Mouse (Mus musculus) limb, embryonic 10.5 days (tissue): Measurements from ENCODE around the gene Cemip. TPM values are rescaled to one million over a fixed set of nuclear protein-coding genes. Genes with fewer than 3 reads are reported as not detected.
A peak's percentile ranks its signal among the peaks of the same experiment; 100 is the strongest.

ENCODE experiments used
- DNase-seq: peaks from one replicate; pipeline ENCODE4 v3.0.0-alpha.2; 2017; ENCODE audit warnings: low spot score
- H3K27ac ChIP-seq: fragments of 300-500 bp; sonication (generic); 2 replicates; pipeline ENCODE4 v1.5.1; 2016; ENCODE audit warnings: mild to moderate bottlenecking
- H3K27me3 ChIP-seq: fragments of 300-500 bp; sonication (generic); 2 replicates; pipeline ENCODE4 v1.6.1; 2016; ENCODE audit warnings: low read depth, mild to moderate bottlenecking; ENCODE audit not compliant: poor library complexity, severe bottlenecking
- H3K36me3 ChIP-seq: fragments of 300-500 bp; sonication (generic); 2 replicates; pipeline ENCODE4 v1.6.1; 2016; ENCODE audit warnings: mild to moderate bottlenecking, moderate library complexity
- H3K4me1 ChIP-seq: fragments of 300-500 bp; sonication (generic); 2 replicates; pipeline ENCODE4 v1.6.1; 2016
- H3K4me3 ChIP-seq: fragments of 300-500 bp; sonication (generic); 2 replicates; pipeline ENCODE4 v1.5.1; 2016; ENCODE audit warnings: mild to moderate bottlenecking, moderate library complexity
- H3K9me3 ChIP-seq: fragments of 300-500 bp; sonication (generic); replicated peaks from 2 replicates; pipeline ENCODE4 v1.6.1; 2016; ENCODE audit warnings: mild to moderate bottlenecking
- WGBS: fragments of 180-500 bp; shearing (Covaris S2); methylation state at CpG from one replicate; pipeline ENCODE4 v1.1.7; 2016; 5-methylcytosine and 5-hydroxymethylcytosine counted together
- polyA plus RNA-seq: library from polyadenylated mRNA; unstranded; fragments of >200 nt; fragmentation: Nextera tagmentation; extraction: Ambion mirVana; gene quantifications from 2 replicates; pipeline ENCODE4 v1.2.1, GENCODE M21; 2016

Cemip gene
- polyA plus RNA-seq, 1 experiment from 2014 or later = not detected

DNA sequence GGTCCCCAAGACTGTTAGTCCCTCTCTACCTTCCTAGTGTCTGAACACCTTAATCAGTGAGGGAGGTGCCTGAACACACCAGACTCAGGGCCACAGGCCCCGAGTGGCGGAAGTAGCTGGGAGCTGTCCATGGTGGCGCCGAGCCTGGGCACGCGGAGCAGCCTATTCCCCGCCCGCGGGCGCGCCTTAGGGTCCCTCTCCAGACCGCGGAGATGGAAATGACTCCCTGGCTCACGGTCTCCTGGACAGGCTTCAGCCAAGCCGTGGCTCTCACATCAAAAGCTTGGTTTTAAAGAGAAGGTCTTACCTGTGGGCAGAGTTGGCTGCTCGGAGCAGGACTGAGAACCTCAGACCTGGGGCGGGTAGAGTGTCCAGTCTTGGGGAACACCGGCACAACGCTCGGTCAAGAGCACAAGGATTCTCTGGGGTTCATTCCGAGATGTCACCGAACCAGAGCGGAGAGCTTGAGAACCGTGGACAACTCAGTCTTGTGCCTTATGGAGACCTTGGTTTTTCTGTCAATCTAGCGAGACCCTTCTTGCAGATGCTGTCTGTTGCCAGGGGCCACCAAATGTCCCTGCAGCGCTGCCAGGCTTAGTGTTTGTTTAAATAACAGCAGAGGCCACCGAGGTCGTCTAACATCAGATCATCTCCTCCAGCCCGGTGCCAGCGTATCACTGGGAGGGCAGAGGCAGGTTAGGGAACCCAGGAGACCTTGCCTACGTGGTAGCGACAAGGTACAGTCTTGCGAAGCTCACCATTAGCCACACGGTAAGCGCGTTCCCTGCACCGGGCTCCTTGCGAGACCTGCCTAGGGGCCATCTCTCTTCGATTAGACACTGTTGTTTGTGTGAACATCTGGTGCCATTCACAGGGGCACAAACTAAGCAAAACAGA is 1.0 kb downstream of the Cemip start:
- Histone ChIP-seq H3K4me3 (peak overlapping the region; percentile 55), H3K4me1 (peaks cover 17% of the 10 kb centered on the region), H3K36me3 (no peaks in the 10 kb centered on the region), H3K27me3 (peaks cover 45% of the 10 kb centered on the region), H3K9me3 (no peaks in the 10 kb centered on the region), H3K27ac (no peak overlapping the region)
- WGBS = 4% methylated on average over 39 of the region's 39 CpGs
- peak; percentile 91 for DNase-seq

DNA sequence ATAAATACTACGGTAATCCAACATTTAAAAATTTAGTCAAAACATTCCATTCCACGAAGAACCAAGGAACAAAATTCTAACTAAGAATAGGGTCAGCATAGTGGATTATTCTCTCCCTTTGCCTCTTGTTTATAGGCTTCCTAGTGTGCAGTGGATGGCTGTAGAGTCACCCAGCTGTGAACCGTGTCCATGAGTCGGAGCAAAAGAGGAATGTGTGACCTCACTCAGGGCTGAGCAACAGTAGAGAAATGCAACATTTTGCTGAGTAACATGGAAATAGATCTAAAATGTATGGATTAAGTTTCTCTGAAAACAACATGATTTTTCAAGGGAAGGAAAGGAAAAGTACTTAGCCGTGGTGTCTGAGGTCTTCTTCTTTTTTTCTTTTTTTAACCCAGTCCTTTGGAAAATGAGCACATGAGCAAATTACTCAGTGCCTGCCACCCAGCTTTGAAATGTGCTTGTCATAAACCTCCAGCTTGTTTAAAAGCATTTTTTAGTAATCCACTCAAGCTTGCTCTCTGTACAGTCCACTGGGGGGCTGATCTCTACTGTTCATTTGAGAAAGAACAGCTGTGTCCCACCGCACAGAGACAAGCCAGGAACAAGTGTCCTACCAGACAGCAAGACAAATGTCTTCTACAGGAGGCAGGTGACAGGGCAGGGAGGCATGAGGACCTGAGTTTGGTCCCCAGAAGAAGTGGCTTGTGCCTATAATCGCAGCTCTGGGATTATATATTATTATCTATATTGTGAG is 8.9 kb downstream of the Cemip start:
- Histone ChIP-seq H3K9me3 (no peaks in the 10 kb centered on the region), H3K36me3 (no peaks in the 10 kb centered on the region), H3K27me3 (no peaks in the 10 kb centered on the region), H3K27ac (no peak overlapping the region), H3K4me3 (no peak overlapping the region), H3K4me1 (peaks cover 4% of the 10 kb centered on the region; the same call in 1 of the 2 replicates)
- 87% methylated on average over 7 of the region's 7 CpGs for WGBS
- no peak for DNase-seq

DNA sequence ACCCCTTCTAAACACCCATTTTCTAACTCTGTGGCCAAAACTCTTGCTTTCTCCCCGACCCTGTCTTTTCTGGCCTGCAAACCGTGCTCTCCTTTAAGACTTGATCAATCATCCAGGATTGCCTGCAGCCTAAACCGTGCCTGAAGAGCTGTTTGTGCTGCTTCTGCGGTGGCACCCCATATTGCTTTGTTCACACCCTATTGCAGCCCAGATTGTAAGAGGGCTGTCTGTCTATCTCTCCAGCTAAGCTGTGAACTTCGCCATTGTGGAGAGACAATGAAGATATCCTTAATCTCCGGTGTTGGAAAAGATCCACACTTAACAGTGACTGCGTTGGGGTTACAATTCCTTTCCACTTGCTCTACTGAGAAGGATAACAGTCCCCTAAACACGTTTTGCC is 12.0 kb downstream of the Cemip start:
- Histone ChIP-seq H3K27ac (no peak overlapping the region), H3K36me3 (no peaks in the 10 kb centered on the region), H3K27me3 (no peaks in the 10 kb centered on the region), H3K9me3 (no peaks in the 10 kb centered on the region), H3K4me1 (peaks cover 8% of the 10 kb centered on the region; the same call in 1 of the 2 replicates), H3K4me3 (no peak overlapping the region)
- DNase-seq = no peak
- 53% methylated on average over 8 of the region's 8 CpGs for WGBS

DNA sequence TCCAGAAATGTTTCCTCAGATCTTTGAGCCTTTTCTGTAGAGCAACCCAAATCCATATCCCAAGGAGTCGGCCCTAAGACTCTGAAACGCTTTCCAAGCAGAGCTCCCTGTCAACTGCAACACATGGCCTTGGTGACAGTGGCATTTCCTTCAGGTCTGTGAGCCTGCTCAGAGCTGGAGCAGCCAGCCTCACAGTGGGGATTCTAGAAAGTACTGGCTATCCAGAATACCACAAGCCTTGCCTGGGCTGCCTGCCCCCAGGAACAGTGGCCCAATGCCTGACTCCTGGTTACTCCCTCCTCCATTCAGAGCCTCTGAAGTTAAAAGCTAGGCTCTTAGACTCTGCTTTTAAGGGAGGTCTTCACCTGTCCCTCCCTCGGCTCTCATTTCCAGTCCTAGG is 12.4 kb downstream of the Cemip start:
- WGBS = 84% methylated on average over 3 of the region's 3 CpGs
- Histone ChIP-seq H3K27ac (no peak overlapping the region), H3K4me3 (no peak overlapping the region), H3K4me1 (peaks cover 8% of the 10 kb centered on the region; the same call in 1 of the 2 replicates), H3K27me3 (no peaks in the 10 kb centered on the region), H3K9me3 (no peaks in the 10 kb centered on the region), H3K36me3 (no peaks in the 10 kb centered on the region)
- DNase-seq = no peak

DNA sequence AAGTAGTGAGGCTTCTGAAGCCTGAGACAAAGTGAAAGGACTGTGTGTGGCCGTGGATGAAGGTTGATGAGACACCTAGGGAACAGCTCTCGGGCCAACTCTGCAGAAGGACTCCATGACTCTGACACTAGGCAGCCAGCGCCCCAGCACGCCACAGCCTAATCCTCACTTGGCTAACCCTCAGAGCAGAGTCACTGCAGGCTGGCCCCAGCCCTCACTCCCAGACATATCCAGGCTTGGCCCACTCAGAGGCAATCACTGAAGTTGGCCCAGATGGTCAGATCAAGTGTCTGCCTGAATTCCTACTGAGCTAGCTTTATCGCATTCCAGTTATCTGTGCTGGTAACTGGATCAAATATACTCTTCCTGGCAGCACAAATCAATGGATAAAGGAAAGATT is 17.4 kb downstream of the Cemip start:
- no peak for DNase-seq
- Histone ChIP-seq H3K4me3 (no peak overlapping the region), H3K27ac (no peak overlapping the region), H3K27me3 (no peaks in the 10 kb centered on the region), H3K9me3 (no peaks in the 10 kb centered on the region), H3K36me3 (no peaks in the 10 kb centered on the region), H3K4me1 (peaks cover 4% of the 10 kb centered on the region; the same call in 1 of the 2 replicates)
- whole genome bisulfite sequencing = 85% methylated on average over 5 of the region's 5 CpGs

DNA sequence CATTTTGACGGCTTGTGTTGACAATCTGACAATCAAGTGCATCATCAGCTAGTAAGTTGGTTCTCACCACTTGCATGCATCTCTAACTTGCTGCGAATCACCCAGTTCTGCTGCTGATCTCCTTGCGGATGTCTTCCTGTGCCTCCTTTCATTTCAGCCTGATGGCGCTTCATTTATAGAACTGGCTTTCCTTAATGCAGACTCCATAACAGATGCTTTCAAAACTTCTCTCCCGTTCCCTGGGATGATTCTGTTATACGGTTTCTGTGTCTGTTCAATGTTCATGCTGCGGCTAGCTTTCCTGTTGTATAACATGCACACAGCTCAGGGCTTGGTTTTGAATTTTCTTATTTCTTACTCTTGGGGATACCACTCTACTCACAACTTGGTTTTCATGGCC is 26.5 kb downstream of the Cemip start:
- Histone ChIP-seq H3K27ac (no peak overlapping the region), H3K4me3 (no peak overlapping the region), H3K4me1 (peaks cover 13% of the 10 kb centered on the region), H3K27me3 (no peaks in the 10 kb centered on the region), H3K9me3 (no peaks in the 10 kb centered on the region), H3K36me3 (no peaks in the 10 kb centered on the region)
- 94% methylated on average over 7 of the region's 7 CpGs for WGBS
- no peak for DNase-seq

DNA sequence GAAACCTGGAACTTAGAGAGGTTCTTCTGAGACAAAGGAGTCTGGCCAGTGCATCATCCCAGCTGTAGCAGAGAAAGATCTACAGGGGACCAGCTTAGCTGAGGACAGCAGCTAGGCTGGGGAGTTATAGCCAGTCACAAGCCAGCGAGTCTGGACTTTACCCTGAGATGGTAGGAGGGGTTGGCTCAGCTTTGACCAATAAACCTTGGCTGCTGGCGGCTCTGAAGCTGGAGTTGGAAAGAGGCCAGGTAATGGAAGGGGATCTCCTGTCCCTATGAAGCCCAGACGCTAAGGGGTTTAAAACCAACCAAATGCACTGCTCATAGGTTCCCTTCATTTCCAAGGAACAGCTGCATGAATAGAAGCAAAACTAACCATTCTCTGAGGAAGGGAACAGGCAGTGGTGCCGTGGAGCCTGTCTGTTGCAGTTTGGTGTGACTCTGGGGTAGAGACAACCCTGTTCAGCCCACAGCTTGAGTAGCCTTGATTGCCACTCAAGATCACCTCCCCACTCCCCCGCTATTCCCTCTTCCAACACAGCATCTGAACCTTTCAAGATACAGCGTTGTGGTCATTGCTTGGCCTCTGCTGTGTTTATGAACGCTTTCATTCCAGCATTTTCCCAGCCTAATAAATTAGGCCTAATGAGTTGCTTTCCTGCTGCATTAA is 30.2 kb downstream of the Cemip start:
- no peaks in the 10 kb centered on the region for H3K36me3 ChIP-seq
- H3K4me1 ChIP-seq = peaks cover 13% of the 10 kb centered on the region
- DNase-seq = no peak
- no peak overlapping the region for H3K4me3 ChIP-seq
- no peaks in the 10 kb centered on the region for H3K27me3 ChIP-seq
- 79% methylated on average over 7 of the region's 7 CpGs for WGBS
- peak overlapping the region; percentile 19; the same call in 1 of the 2 replicates for H3K27ac ChIP-seq
- no peaks in the 10 kb centered on the region for H3K9me3 ChIP-seq

DNA sequence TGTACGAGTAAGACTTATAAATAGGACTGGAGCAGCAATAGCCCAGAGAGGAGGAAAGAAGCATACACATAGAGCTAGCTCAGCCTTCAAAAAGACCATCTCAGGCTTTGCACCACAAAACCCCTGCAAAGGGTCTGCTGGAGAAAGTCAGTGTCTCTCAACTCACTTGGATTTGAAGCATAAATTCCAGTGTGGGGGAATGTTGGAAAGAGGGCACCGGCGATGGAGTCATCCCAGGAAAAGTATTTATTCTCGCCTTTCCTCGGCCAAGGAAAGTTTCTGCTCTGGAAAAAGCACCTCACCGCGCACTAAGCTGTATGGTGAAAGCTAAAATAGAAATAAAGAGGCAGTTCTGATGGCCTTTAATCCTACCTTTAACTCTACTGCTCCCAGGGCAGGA is 32.4 kb downstream of the Cemip start:
- WGBS = 95% methylated on average over 7 of the region's 7 CpGs
- Histone ChIP-seq H3K9me3 (no peaks in the 10 kb centered on the region), H3K4me3 (no peak overlapping the region), H3K4me1 (peaks cover 13% of the 10 kb centered on the region), H3K27me3 (no peaks in the 10 kb centered on the region), H3K27ac (no peak overlapping the region), H3K36me3 (no peaks in the 10 kb centered on the region)
- DNase-seq = no peak

DNA sequence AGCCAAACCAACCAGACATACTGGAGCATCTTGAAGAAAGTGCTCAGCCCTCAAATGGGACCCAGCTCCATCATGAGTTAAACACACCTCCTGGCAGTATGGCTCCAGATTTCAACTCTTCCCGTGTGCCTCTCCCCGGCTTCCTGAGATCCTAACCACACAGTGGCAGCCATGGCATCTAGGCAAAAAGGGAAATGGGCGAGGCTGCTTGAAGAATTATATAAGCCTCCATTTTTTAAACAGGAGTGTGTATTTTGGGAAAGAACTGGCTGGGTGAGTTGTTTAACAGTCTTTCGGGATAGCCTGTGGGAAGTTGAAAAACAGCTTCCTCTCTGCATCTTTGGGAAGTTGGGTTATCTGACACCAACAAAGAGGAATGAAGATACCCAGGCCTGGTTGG is 34.9 kb downstream of the Cemip start:
- H3K4me1 ChIP-seq = peaks cover 9% of the 10 kb centered on the region
- H3K36me3 ChIP-seq = no peaks in the 10 kb centered on the region
- H3K27me3 ChIP-seq = no peaks in the 10 kb centered on the region
- WGBS = 88% methylated on average over 4 of the region's 4 CpGs
- no peak for DNase-seq
- H3K4me3 ChIP-seq = no peak overlapping the region
- H3K9me3 ChIP-seq = no peaks in the 10 kb centered on the region
- no peak overlapping the region for H3K27ac ChIP-seq

DNA sequence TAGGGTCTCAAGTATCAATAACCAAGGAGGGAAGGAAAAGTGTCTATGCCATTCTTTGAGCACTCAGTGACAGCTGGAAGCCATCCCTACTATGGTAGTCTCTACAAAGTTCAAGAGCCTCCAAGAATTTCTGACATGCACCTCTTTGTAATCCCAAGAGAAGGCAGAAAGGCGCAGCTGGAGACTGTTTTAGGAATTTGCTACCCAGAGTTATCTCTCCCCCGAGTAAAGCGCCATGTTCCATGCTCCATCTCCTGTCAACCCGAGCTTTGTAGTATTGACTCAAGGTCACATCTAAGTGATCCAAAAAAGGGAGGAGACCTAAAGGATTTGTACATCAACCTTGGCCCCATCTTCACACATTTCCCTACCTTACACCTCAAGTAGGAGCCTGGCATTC is 40.8 kb downstream of the Cemip start:
- Histone ChIP-seq H3K9me3 (no peaks in the 10 kb centered on the region), H3K4me3 (no peak overlapping the region), H3K36me3 (no peaks in the 10 kb centered on the region), H3K27me3 (no peaks in the 10 kb centered on the region), H3K4me1 (no peaks in the 10 kb centered on the region), H3K27ac (no peak overlapping the region)
- DNase-seq = no peak
- WGBS = 82% methylated on average over 4 of the region's 4 CpGs

DNA sequence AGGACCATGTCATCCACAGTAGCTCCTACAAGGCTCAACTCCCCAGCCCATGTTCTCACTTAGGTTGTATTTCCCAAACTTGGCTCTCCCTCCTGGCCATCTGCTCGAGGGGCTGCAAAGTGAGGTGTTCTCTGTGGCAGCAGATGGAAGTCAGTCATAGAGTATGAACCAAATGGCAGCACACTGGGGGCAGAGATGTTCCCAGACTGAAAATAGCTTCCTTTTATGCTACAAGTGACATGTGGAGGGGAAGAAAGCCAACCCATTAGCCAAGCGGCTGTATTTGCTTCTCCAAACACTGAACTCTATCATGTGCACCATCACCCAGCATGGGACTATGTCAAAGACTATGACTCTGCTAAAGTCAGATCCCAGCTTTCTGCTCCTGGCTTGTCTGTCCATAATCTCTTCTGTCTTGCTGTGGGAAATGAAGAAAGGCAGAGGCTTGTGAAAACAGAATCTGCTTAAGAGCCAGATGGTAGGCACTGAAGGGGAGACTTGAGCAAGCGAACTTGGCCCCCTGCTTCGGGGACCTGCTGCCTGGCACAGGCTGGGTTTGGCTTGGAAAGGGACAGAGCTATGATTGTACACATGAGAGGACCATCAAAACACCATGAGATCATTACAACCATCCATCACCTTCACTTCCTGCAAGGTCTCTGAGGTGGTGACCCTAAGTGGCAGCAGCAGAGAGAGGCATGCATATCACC is 41.6 kb downstream of the Cemip start:
- no peak for DNase-seq
- Histone ChIP-seq H3K36me3 (no peaks in the 10 kb centered on the region), H3K4me1 (0 out of 2 replicates have a peak, but pooled peaks cover 2% of the 10 kb centered on the region), H3K27ac (no peak overlapping the region), H3K27me3 (no peaks in the 10 kb centered on the region), H3K9me3 (no peaks in the 10 kb centered on the region), H3K4me3 (no peak overlapping the region)
- WGBS = 77% methylated on average over 4 of the region's 4 CpGs

DNA sequence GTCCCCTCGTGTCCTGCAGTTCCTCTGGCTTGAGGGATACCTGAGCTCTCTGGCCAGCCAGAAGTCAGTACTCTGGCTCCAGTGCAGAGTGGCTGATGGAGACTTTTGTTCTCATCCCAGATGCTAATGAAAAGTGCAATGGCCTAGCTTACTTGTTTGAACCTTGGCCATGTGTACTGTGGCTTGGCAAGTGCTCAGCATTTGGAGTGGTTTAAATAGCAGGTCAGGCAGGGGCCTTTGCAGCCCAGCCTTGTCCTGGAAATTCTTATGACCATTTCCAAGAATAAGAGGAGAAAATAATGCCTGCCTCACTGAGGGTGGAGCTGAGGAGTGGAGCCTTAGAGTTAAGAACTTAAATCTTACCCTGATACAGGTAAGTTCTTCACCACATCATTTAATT is 43.6 kb downstream of the Cemip start:
- WGBS = 72% methylated on average over 1 of the region's 1 CpGs
- no peak for DNase-seq
- no peaks in the 10 kb centered on the region for H3K27me3 ChIP-seq
- no peak overlapping the region for H3K4me3 ChIP-seq
- H3K36me3 ChIP-seq = no peaks in the 10 kb centered on the region
- no peaks in the 10 kb centered on the region for H3K9me3 ChIP-seq
- H3K4me1 ChIP-seq = 0 out of 2 replicates have a peak, but pooled peaks cover 3% of the 10 kb centered on the region
- no peak overlapping the region for H3K27ac ChIP-seq
